Mouse (Mus musculus): ENCODE results near the gene Dmrt1.
"Not testable (repeated sequence)": the region's sequence is repeated elsewhere in the genome, so short reads cannot be mapped to it uniquely, and the experiment has no call there.

Dmrt1 gene

DNA sequence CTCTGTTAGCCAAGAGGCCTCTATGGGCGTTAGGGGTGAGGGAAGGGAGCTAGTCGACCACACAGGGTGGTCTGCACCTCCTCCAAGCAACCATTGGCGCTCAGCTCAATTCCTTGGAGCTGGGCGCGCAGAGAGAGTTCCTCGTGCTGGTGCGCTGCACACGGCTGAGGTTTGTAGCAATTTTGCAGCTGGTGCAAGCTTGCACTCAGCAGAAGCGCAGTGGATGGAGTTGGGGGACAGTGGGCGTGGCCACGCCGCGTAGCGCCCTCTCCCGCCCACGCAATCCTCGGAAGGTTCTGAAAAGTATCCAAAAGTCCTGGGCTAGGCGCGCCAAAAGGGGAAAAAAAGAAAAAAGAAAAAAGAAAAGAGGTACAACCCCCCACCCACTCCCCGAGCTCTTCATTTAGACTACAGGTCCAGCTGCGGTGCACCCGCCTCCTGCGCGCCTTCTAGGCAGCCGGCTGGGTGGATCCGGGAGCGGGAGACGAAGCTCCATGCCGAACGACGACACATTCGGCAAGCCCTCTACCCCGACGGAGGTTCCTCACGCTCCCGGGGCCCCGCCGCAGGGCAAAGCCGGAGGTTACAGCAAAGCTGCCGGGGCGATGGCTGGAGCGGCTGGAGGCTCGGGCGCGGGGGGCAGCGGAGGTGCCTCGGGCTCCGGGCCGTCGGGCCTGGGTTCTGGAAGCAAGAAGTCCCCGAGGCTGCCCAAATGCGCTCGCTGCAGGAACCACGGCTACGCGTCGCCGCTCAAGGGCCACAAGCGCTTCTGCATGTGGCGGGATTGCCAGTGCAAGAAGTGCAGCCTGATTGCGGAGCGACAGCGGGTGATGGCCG is at the start of gene Dmrt1:
Gene Dmrt1, plus strand, starts transcription at position 259 of the 837 bp plus-strand sequence.
- DNase-seq (ENCODE audit: low spot score) = no peak

DNA sequence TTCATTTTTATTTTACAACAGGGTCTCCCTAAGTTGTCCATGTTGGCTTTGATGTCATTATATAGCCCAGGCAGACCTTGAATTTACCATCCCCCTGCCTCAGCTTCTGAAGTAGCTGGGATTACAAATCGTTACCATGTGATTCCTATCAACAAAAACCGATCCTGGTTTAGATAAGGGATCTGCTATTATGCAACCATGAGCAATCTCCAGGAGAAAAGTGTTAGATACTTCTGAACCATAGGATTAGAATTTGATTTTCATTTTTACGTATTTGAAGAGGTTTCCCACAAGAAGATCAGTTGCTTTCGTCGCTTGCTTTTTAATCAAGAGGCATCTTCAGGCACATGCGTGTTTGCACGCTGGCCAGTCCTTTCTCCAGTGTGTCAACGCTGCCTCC is 44.7 kb upstream of the Dmrt1 start:
- no peak for DNase-seq (ENCODE audit: low spot score)

DNA sequence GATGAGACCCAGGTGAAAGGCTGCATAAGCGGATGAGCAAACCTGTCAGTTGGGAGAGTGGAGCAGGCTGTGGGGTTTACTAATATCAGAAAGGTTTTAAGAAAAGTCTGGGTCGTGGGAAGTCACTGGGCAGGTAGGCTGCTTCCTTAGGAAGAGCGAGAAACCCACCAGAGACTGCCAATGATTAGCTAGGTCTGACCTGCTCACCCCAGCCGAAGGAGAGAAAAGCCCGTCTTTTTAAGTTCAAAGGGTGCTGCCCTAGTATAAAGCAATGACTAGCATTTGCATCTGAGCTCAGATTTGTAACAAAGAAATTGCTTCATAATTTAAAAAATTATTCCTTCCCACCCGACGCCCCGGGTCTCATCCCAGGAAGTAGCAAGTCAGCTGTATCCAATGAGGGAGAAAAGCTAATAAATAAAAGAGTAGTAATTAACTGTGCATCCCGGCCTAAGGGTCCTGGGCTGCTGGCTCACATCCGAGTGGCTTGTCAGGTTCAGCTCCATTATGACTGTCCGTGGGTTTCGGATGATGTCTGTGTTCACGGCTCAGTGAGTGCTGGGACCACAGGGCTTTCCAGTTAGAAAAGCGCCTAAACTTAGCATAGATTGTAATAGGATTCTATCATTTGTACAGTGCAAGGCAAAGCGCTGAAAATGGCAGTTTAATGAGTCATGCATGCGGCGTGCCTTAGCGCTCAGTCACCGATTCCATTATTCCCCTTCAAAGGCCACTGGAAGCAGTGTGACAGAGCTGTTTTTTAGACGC is 43.7 kb upstream of the Dmrt1 start:
- DNase-seq (ENCODE audit: low spot score) = no peak

DNA sequence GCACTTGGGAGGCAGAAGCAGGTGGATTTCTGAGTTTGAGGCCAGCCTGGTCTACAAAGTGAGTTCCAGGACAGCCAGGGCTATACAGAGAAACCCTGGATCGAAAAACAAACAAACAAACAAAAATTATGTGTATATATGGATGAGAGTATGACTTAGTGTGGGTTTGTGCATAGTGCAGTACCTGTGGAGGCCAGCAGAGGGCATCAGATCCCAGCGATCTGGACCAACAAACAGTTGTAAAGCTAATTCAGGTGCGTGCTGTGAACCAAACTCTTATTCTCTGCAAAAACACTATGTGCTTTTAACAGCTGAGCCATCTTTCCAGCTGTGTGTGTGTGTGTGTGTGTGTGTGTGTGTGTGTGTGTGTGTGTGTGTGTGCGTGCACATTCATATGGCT is 29.6 kb upstream of the Dmrt1 start:
- not testable (repeated sequence) for DNase-seq (ENCODE audit: low spot score)

DNA sequence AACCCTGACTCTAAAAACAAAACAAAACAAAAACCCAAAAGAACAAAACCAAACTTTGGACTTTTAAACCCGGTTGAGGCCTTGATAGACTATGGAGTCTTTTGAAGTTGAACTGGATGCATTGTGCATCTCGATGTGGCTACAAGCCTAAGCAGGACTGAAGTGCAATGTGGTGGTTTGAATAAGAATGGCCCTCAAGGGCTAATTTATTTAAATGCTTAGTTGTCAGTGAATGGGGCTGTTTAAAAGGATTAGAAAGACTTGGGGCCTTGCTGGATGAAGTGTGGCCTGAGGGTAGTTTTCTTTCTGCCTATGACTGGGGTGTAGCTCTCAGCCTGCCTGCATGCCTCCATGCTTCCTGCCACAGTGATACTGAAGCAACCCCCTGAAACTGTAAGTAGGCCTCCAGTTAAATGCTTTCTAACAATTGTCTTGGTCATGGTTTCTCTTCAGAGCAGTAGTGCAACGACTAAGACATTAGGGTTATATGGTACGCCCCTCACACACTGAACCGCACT is 26.2 kb upstream of the Dmrt1 start:
- DNase-seq (ENCODE audit: low spot score) = no peak

DNA sequence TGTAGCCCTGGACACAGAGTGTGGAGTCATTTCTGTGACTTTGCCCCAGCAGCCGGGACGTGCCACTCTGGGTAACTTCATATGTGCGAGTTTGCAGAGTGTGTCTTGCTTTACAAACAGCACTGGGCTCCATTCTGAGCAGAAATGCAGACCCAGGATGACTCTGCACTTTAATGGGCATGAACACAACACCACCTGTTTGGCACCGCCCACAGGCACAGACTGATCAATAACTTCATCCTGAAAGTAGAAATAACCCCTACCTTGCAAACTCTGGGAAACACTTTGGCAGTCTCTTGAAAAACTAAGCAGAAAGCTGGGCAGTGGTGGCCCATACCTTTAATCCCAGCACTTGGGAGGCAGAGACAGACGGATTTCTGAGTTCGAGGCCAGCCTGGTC is 24.6 kb upstream of the Dmrt1 start:
- DNase-seq (ENCODE audit: low spot score) = no peak

DNA sequence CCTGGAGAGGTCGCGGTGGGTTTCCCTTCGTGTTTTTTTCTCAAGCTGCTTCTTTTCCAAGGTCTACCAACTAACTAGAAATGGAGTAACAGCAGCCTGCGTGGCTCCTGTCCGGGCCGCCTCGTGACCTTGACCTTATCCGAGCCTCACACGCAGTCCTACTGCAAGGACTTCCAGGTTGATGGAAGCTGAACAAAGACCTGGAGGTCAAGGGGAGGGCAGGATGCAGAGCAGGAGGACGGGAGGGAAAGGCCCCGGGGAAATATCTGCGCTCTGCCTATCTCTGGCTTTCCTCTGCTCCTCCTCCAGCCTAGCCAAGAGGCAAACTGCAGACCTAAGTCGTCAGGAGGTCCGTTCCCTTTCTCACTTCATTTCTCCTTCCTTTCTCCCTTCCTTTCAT is 18.9 kb upstream of the Dmrt1 start:
- no peak for DNase-seq (ENCODE audit: low spot score)

DNA sequence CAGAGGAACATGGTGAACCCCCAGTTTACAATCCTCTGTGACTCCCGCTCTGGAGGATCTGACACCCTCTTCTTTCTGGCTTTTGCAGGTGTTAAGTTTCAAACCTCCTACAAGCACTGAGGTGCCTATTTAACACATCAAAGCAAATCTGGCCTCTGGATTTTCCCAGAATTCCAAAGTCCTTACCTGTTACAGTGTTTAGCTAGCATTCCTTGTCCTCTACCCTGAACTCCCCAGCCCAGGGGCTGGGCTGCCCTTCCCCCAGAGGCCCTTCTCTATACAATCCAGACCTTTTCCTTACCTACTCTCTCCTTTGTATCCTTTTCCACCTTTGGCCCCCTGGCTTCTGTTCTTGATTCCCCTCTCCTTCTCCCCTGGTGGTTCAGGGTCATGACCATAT is 18.1 kb upstream of the Dmrt1 start:
- DNase-seq (ENCODE audit: low spot score) = no peak

DNA sequence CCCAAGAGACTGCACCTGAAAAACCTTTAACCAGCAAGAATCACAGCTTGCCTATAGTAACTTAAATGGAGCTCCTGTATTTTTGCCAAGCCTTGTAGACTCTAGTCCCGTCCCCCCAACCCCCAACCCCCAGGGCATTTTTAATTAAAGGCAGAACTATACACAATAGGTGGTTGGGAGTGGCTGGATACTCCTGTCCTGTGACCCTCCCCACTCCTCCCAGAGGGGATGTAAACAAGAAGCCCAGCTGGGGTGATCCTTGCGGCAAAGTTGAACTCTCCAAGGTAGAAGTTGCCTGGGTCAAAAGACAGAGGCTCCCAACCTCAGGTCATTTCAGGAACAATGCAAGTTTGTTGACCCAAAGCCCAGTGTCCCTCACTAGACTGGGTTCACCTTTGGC is 16.9 kb upstream of the Dmrt1 start:
- DNase-seq (ENCODE audit: low spot score) = no peak

DNA sequence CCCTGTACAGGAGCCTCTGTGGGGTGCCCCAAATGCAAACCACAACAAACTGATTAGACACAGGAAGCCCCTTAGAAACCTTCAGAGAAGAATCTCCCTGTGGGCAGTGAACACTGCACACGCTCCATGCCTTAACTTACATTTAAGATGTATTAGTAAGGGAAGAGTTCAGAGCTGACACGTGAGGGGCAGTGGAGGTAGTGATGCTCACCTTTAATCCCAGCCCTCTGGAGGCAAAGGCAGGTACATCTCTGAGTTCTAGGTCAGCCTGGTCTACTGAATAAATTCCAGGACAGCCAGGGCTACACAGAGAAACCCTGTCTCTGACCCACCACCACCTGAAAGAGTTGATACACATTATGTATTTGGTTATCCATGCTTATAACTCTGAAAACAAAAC is 15.9 kb upstream of the Dmrt1 start:
- DNase-seq (ENCODE audit: low spot score) = no peak

DNA sequence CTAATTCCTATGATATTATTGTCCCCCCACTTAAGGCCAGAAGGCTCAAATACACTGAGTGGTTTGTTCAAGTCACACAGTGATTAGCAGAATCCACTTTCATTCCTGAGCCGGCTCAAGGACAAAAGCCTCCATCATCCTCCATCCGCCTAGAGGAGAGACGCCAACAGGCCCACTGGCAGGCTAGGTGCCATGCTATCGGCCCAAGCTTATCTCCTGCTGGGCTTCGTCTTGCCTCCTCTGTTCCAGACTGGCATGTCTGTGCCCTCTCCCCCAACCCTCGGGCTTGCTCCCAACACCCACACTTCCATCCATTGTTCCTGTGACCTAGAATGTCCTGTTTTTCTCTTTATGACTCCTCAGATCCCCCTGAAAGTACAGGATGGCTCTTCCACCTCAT is 8.0 kb upstream of the Dmrt1 start:
- no peak for DNase-seq (ENCODE audit: low spot score)

DNA sequence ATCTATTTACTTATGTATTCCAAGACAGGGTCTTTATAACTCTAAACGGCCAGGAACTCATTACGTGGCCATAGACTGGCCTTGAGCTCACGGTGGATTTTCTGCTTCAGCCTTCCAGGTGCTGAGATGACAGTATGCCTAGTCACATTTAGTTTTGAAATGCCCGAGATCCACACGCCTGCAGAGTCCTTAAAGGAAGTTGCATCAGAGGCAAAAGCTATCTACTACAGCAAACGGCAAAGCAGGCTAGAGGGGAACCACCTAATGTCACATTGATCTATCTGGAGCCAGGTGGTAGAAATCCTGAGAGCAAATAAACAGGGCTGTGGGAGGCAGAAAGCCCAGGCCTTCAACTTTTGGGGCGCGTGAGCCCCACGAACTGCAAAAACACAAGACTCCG is 540 bp upstream of the Dmrt1 start:
- no peak for DNase-seq (ENCODE audit: low spot score)

DNA sequence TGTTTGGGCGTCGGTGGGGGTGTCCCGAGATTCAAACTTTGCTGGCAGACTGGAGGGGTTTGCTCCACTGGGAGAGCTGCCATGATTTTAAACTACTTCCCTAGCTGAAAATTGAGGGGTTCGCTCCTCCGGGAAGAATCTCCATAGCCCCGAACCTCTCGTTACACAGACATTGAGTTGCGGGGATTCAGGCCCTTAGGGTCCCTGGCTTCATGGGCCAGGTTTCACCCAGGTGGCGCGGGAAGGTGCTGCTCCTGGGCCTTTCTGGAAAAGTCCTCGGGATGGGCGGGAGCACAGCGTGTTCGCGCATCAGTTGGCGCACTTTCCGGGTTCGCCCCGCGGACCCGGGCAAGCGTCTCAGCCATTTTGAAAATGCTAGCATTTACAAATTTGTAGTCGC is 1.2 kb downstream of the Dmrt1 start:
- no peak for DNase-seq (ENCODE audit: low spot score)

DNA sequence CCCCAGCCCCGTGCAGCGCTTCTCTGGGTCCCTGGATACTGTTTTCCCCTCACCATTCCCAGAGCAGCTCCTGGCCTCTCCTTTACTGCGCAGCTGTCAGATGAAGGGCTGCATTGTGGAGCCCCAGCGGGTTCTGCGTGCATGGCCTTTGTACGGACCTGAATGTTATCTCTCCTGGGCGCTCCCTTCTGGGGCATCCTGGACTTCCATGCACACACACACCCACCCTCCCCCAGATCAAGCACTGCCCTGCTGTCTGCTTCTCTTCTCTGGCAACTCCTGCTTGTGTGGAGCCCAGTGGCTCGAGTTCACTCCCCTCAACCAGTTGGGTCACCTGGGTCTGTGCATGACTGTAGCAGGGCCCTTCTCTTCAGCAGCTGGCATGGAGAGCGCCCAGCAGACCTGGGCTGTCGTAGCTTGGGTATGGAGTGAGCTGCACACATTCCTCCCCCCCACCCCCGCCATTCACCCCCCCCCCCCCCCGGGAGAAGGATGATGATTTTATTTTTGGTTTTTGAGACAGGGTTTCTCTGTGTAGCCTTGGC is 9.6 kb downstream of the Dmrt1 start:
- DNase-seq (ENCODE audit: low spot score) = no peak

DNA sequence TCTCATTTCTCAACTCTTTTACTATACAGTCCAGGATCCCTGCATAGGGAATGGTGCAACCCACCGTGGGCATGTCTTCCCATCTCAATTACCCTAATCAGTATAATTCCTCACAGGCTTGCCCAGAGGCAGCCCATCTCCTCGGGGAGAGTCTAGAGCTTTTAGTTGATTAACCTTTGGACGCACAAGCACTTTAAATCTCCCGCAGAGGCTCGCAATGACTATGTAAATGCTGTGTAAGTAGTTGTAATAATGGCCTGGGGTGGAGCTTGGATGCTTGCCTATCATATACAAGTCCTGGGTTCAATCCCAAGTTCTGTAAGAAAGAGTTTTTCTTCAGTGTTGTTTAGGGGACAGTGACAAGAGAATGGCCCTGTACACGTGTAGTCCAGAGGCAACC is 18.7 kb downstream of the Dmrt1 start:
- no peak for DNase-seq (ENCODE audit: low spot score)

DNA sequence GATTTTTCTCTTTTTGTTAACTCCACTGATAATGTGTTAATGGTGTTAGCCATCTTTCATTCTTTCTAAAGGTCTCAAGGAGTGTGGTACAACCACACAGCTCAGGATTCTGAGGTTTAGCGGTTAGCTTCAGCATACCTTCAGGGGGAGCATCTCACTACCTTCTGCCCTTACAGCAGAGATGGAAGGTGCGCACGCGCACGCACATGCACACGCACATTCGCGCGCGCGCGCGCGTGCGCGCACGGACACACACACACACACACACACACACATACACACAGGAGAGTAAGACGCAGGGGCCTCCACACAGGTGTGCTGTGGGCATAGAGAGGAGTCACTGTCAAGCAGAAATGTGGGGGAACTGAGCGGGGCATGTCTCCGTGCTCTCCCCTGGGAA is 20.3 kb downstream of the Dmrt1 start:
- no peak for DNase-seq (ENCODE audit: low spot score)

DNA sequence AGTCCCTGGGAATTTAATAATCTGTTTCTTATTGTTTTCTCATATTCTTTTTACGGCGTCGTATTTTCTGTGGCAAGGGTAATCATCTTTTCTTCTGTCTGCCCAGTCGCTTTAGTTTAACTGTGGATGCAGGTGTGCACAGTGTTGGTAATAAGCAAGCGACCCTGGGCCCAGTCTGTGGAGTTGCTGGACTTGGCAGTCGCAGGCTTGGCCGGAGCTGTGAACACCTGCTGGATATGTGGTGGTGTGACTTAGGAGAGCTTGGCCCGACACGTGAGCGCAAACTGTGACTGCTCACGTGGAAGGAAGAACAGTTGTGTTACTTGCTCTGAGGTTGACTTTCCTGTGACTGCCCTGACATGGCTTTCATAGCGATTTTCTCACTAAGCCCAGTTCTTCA is 24.3 kb downstream of the Dmrt1 start:
- no peak for DNase-seq (ENCODE audit: low spot score)

DNA sequence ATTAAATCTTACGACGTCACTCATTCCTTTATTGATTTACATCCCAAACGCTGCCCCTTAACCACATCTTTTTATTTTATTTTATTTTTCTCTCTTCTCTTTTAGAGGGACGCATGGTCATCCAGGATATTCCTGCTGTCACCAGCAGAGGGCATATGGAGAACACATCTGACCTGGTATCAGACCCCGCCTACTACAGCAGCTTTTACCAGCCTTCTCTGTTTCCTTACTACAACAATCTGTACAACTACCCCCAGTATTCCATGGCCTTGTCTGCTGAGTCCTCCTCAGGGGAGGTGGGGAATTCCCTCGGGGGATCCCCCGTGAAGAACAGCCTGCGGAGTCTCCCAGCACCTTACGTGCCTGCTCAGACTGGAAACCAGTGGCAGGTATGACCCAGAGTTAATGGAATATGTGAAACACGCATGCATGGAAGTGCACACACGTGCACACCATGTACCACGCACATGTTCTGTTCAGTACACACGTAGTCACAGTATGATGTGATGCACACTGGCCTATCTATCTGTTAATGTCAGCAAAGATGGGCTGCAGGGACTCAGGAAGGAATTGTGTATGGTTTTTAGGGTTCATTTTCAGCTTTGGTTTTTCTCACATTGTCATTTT is 40.4 kb downstream of the Dmrt1 start:
- DNase-seq (ENCODE audit: low spot score) = peak; percentile 31

DNA sequence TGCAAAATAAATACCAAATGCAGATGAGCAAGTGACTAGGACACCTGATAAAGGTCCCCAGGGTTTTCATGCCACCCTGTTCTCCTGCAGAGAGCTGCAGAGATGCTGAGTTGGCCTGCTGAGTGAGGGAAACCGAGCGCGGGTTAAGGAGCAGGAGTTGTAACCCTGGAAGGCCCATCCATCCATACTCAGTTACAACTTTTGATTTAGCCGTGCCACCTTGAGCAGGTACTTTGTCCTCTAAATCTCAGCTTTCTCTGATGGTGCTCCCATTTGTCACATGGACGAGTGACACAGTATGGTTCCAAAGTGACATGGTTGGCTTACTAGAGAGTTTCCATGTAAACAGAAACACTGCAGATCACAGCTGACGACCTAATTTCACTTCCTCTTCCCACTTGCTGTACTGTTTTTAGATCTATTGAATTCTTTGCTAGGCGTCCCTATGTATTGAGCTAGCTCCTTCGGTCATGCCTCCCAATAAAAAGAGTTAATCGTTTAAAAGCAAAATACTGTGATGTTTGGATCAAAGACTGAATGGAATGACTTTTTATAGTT is 41.7 kb downstream of the Dmrt1 start:
- DNase-seq (ENCODE audit: low spot score) = no peak

DNA sequence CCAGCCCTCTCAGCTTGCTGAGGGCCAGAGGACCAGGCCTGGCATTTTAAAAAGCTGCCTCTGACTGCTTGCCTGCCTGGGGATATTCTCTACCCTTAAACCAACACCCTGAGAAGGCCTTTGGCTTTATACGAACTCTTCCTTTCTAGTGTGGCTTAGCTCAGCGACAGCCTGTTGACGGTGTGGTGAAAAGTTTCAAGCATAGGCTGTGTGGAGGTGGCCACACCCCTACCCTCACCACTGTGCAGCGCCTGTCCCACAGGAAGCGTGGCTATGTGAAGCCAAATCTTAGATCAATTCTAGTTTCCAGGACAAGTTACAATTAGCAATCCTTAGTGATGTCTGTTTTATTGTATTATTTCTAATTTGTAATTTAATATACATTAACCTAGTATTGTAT is 44.9 kb downstream of the Dmrt1 start:
- no peak for DNase-seq (ENCODE audit: low spot score)

DNA sequence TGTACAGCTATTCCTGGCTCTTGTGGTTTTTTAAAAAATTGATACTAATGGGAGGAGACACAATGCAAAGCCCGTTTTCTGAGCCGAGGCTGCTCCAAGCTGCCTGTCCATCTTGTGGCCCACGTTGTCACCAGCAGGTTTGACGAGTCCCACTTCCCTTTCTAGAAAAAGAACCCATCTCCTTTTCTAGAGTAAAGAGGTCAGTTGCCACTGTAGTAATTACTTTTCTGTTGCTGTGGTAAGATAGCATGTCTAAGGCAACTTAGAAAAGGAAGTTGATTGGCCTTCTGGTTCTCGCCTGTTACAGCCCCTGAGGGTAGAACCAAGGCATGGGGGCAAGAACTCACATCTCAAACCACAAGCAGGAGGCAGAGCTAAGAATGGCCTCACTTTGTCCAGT is 45.6 kb downstream of the Dmrt1 start:
- DNase-seq (ENCODE audit: low spot score) = no peak

DNA sequence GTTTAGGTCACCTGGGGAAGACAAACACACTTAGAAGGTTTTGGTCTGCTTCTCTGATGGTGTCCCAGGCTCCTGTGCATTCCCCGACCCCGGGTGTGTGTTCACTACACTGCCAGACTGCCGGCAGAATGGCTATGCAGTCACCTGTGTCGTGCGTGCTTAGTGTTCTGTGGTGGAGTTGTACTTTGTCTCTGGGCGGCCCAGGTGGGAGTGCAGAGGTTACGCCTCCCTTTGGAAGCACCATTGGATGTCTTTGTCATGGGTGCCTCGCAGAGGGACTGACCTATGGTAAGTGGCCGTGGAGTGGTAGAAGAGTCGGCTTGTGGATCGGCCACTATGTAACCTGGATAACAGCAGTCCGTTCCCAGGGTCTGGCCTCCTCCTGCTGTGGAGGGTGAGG is 59.0 kb downstream of the Dmrt1 start:
- no peak for DNase-seq (ENCODE audit: low spot score)

Data from adipocyte (in vitro differentiated cells).